Mouse (Mus musculus): ENCODE data around the gene Gm45062. TPM values are rescaled to one million over a fixed set of nuclear protein-coding genes. Genes with fewer than 3 reads are reported as not detected.

The Gm45062 gene
- total and polyA plus RNA-seq, 3 experiments = 2.2 to 3.6 TPM; not detected in 1

DNA sequence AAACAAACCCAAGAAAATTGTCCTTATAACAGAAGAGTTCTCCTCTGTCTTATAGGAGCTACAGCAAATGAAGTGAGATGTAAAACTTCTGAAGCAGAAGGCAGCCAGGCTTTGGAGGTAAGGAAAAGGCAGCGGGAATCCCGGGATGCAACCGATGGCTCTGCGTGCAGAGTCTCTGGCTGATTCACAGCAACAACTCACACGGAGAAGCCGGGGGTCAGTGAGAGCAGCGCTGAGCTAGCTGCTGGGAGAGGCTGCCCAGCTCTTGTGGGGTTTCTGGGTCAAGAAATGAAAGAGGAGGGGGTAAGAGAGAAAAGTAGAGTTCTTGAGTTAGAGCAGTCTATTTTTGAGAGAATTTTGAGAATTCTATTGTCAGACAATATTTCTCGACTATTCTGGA, 114.6 kb downstream of the Gm45062 start:
- Histone ChIP-seq H3K9me3 (replicated peaks; ENCODE audit: insufficient read depth, low read length) (no peaks in the 10 kb centered on the region), H3K27ac (ENCODE audit: control insufficient read depth, low read depth, low read length) (no peak overlapping the region), H3K36me3 (ENCODE audit: control insufficient read depth in 1 of 2, insufficient read depth in 2 of 2, low read length in 2 of 2) (no peaks in the 10 kb centered on the region), H3K4me1 (ENCODE audit: control insufficient read depth in 1 of 2, insufficient read depth in 2 of 2, low read length in 2 of 2) (no peaks in the 10 kb centered on the region), H3K9ac (ENCODE audit: control insufficient read depth, low read depth, low read length, poor library complexity, severe bottlenecking) (no peak overlapping the region), H3K27me3 (ENCODE audit: control insufficient read depth in 1 of 2, insufficient read depth in 2 of 2, low read length in 2 of 2) (no peaks in the 10 kb centered on the region), H3K4me3 (ENCODE audit: control insufficient read depth in 1 of 2, insufficient read depth in 1 of 2, low read depth in 2 of 2, low read length in 2 of 2) (no peak overlapping the region), H3K79me2 (ENCODE audit: control insufficient read depth, insufficient read depth, low read length, poor library complexity) (no peaks in the 10 kb centered on the region)
- TF ChIP-seq TBP (IDR thresholded peaks at IDR 0.05; ENCODE audit: low read depth, low read length) (no peak), ELF1 (IDR thresholded peaks at IDR 0.05; ENCODE audit: low read depth, low read length) (no peak), GABPA (IDR thresholded peaks at IDR 0.05; ENCODE audit: low read depth, low read length) (no peak), TCF12 (IDR thresholded peaks at IDR 0.05; ENCODE audit: low read depth, low read length) (no peak), POLR2A (IDR thresholded peaks at IDR 0.05; ENCODE audit: control insufficient read depth in 1 of 2, insufficient read depth in 1 of 2, low read depth in 1 of 2, low read length in 2 of 2, poor library complexity in 1 of 2) (no peak), MXI1 (IDR thresholded peaks at IDR 0.05; ENCODE audit: low read depth, low read length) (no peak)
- DNase-seq (ENCODE audit: low read depth, low spot score) = no peak

DNA sequence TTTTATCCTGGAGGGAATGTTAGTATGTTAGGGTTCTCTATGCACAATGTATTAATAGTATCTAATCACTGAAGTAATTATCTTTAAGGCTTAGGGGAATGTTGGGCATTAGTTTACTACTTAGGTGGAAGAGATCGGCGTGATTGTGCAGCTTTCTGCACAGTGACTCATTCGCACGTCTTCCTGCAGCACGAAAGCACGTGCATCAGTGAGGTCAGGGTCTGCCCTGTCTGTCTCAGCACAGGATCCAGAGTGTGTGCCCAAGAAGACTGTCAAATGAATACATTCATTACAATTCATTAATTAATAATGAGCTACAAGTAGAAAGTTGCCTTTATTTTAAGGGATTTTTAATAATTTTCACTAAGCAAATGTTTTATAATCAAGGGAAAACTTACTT, 115.0 kb downstream of the Gm45062 start:
- no peak for DNase-seq (ENCODE audit: low read depth, low spot score)
- no peaks in the 10 kb centered on the region for H3K27me3 ChIP-seq (ENCODE audit: control insufficient read depth in 1 of 2, insufficient read depth in 2 of 2, low read length in 2 of 2)
- H3K9me3 ChIP-seq (replicated peaks; ENCODE audit: insufficient read depth, low read length) = no peaks in the 10 kb centered on the region
- no peak overlapping the region for H3K27ac ChIP-seq (ENCODE audit: control insufficient read depth, low read depth, low read length)
- TF ChIP-seq NRF1 (IDR thresholded peaks at IDR 0.05; ENCODE audit: insufficient read depth, low read depth, low read length, poor library complexity, severe bottlenecking) = no peak
- TF ChIP-seq MYB (IDR thresholded peaks at IDR 0.05; ENCODE audit: low read depth, low read length) = no peak
- TF ChIP-seq ZKSCAN1 (IDR thresholded peaks at IDR 0.05; ENCODE audit: low read depth, low read length) = no peak
- no peak for TF ChIP-seq MXI1 (IDR thresholded peaks at IDR 0.05; ENCODE audit: low read depth, low read length)
- TF ChIP-seq POLR2AphosphoS2 (IDR thresholded peaks at IDR 0.05; ENCODE audit: low read length) = no peak
- no peak for TF ChIP-seq GATA1 (IDR thresholded peaks at IDR 0.05; ENCODE audit: low read depth, low read length)
- H3K4me3 ChIP-seq (ENCODE audit: control insufficient read depth in 1 of 2, insufficient read depth in 1 of 2, low read depth in 2 of 2, low read length in 2 of 2) = no peak overlapping the region
- H3K4me1 ChIP-seq (ENCODE audit: control insufficient read depth in 1 of 2, insufficient read depth in 2 of 2, low read length in 2 of 2) = no peaks in the 10 kb centered on the region
- H3K9ac ChIP-seq (ENCODE audit: control insufficient read depth, low read depth, low read length, poor library complexity, severe bottlenecking) = no peak overlapping the region
- H3K79me2 ChIP-seq (ENCODE audit: control insufficient read depth, insufficient read depth, low read length, poor library complexity) = no peaks in the 10 kb centered on the region
- H3K36me3 ChIP-seq (ENCODE audit: control insufficient read depth in 1 of 2, insufficient read depth in 2 of 2, low read length in 2 of 2) = no peaks in the 10 kb centered on the region

DNA sequence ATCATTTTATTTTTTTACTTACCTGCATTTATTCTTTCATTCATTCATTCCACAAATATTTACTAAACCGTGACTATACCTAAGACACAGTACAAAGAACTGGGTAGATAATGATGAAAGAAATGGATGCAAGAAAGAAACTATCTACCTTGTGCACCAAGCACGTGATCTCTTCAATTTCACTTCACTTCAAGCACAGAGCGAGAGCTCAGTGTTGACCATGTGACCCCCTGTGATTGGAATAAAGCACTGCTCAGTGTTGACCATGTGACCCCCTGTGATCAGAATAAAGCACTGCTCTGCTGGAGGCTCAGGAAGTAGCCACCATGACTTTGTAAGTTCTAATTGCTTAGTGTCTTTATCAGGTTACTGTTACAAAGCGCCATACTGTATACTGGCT, 115.5 kb downstream of the Gm45062 start:
- DNase-seq (ENCODE audit: low read depth, low spot score) = no peak
- no peaks in the 10 kb centered on the region for H3K9me3 ChIP-seq (replicated peaks; ENCODE audit: insufficient read depth, low read length)
- H3K27ac ChIP-seq (ENCODE audit: control insufficient read depth, low read depth, low read length) = no peak overlapping the region
- H3K36me3 ChIP-seq (ENCODE audit: control insufficient read depth in 1 of 2, insufficient read depth in 2 of 2, low read length in 2 of 2) = no peaks in the 10 kb centered on the region
- no peaks in the 10 kb centered on the region for H3K79me2 ChIP-seq (ENCODE audit: control insufficient read depth, insufficient read depth, low read length, poor library complexity)
- H3K27me3 ChIP-seq (ENCODE audit: control insufficient read depth in 1 of 2, insufficient read depth in 2 of 2, low read length in 2 of 2) = no peaks in the 10 kb centered on the region
- no peak for TF ChIP-seq SMC3 (IDR thresholded peaks at IDR 0.05; ENCODE audit: low read depth, low read length)
- no peak for TF ChIP-seq UBTF (IDR thresholded peaks at IDR 0.05; ENCODE audit: borderline replicate concordance, insufficient read depth, low read depth, low read length)
- TF ChIP-seq CHD2 (IDR thresholded peaks at IDR 0.05; ENCODE audit: low read length) = no peak
- TF ChIP-seq POLR2AphosphoS5 (IDR thresholded peaks at IDR 0.05; ENCODE audit: borderline replicate concordance, low read depth, low read length) = no peak
- no peak for TF ChIP-seq GATA1 (IDR thresholded peaks at IDR 0.05; ENCODE audit: low read depth, low read length)
- no peak for TF ChIP-seq ZNF384 (IDR thresholded peaks at IDR 0.05; ENCODE audit: low read depth, low read length)
- no peak for TF ChIP-seq USF1 (IDR thresholded peaks at IDR 0.05; ENCODE audit: low read depth, low read length)
- no peak for TF ChIP-seq KAT2A (conservative IDR thresholded peaks at IDR 0.05; ENCODE audit: low read depth, low read length)
- TF ChIP-seq E2F4 (IDR thresholded peaks at IDR 0.05; ENCODE audit: borderline replicate concordance, low read depth, low read length) = no peak
- no peak for TF ChIP-seq MAZ (IDR thresholded peaks at IDR 0.05; ENCODE audit: low read depth, low read length)
- TF ChIP-seq USF2 (IDR thresholded peaks at IDR 0.05; ENCODE audit: borderline replicate concordance in 1 of 2, insufficient read depth in 1 of 2, low read depth in 1 of 2, low read length in 2 of 2) = no peak
- TF ChIP-seq CTCF (IDR thresholded peaks at IDR 0.05 in 2 of 3, conservative IDR thresholded peaks at IDR 0.05 in 1 of 3; ENCODE audit: control insufficient read depth in 1 of 3, insufficient read depth in 1 of 3, low read depth in 2 of 3, low read length in 3 of 3, poor library complexity in 1 of 3, severe bottlenecking in 1 of 3) = no peak
- no peak overlapping the region for H3K4me3 ChIP-seq (ENCODE audit: control insufficient read depth in 1 of 2, insufficient read depth in 1 of 2, low read depth in 2 of 2, low read length in 2 of 2)
- H3K4me1 ChIP-seq (ENCODE audit: control insufficient read depth in 1 of 2, insufficient read depth in 2 of 2, low read length in 2 of 2) = no peaks in the 10 kb centered on the region
- no peak overlapping the region for H3K9ac ChIP-seq (ENCODE audit: control insufficient read depth, low read depth, low read length, poor library complexity, severe bottlenecking)
